Mouse (Mus musculus) brain, embryonic 14.5 days (tissue): Measurements from ENCODE around the gene Ms4a4b.

Experiments used
- CTCF ChIP-seq: fragments of 200-500 bp; IDR thresholded peaks from 2 replicates; pipeline ENCODE4 v1.5.1; 2012; ENCODE audit warnings: inconsistent platforms, mild to moderate bottlenecking, moderate library complexity, borderline replicate concordance; ENCODE audit not compliant: insufficient read depth, insufficient read length; ENCODE audit errors: extremely low read depth
- POLR2A ChIP-seq: fragments of 200-500 bp; IDR thresholded peaks from 2 replicates; pipeline ENCODE4 v1.6.1; 2012; ENCODE audit warnings: mild to moderate bottlenecking, inconsistent platforms, borderline replicate concordance; ENCODE audit not compliant: poor library complexity, insufficient read depth, insufficient read length, severe bottlenecking; ENCODE audit errors: extremely low read depth

DNA sequence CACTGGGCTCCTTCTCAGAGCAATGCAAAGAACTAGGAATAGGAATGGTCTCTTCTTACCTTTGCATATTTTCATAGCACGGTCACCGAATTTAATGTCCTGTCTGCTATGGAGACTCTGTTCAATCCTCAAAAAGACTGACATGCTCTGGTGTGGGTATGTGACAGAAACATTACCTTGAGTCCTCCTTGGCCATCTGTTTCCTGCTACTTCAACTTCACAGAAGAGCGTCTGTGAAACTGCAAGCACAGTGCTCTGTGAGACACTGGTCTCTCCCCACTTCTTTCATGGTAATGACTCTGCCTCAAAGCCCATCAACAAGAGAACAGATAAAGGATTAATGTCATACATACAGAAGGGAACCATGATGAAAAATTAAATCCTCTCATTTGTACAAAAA is 41.0 kb downstream of the Ms4a4b start:
- no peak for TF ChIP-seq POLR2A
- no peak for TF ChIP-seq CTCF
